Mouse (Mus musculus): ENCODE data around the gene Cse1l.

The Cse1l gene

DNA sequence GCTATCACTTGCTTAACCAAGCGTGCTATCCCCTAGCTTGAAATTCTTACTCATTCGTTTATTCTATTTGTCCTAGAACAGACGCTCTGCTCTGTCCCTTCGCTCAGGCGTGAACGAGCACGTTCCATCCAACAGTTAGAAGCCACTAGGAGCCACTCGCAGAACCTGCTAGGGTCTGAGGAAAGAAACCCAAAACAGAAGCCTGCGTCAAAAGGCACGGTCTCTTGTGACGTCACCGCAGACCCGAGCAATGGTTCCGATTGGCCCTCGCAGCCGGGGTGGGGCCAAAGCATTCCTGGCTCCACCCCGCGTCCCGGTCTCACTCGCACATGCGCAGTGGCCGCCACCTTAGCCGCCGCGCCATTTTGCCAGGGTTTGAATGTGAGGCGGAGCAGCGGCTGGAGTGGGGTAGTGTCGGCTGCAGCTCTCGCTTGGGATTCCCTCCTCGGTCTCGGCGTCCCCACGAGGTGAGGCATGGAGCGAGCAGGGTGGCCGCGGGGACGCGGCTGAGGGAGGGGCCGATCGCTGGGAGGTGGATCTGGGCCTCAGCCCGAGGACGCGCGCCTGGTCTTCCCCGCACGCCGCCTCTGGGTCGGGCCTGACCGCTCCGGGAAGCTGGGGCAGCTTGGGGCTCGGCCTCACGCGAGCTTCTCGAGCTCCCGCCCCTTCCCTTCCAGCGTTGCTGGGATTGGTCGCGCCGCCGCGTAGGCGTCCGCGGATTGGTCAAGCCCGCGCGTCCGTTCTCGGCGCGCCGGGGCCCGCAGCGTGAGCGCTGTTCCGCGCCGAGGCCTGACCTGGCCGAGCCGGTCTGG, at the start of gene Cse1l:
Gene Cse1l, plus strand, starts transcription at position 330 of the 812 bp plus-strand sequence.
- peak; percentile 93 for DNase-seq (ENCODE audit: extremely low spot score, low read depth, low spot score)

DNA sequence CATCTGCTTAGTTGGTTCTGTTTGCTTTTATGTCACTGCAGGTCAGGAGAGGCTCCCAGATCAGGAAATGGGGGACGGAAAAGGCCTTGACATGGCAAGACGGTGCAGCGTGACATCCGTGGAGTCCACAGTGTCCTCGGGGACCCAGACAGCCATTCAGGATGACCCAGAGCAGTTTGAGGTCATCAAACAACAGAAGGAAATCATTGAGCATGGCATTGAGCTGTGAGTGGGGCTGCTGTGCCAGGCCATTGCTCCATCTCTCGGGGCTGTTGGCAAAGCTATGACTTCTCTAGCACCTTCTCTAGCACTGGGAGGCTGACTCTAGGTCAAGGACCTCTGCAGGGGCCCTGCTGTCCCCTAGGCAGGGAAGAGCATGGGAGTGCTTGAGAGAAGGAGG, 49.5 kb upstream of the Cse1l start:
- no peak for DNase-seq (ENCODE audit: extremely low spot score, low read depth, low spot score)

DNA sequence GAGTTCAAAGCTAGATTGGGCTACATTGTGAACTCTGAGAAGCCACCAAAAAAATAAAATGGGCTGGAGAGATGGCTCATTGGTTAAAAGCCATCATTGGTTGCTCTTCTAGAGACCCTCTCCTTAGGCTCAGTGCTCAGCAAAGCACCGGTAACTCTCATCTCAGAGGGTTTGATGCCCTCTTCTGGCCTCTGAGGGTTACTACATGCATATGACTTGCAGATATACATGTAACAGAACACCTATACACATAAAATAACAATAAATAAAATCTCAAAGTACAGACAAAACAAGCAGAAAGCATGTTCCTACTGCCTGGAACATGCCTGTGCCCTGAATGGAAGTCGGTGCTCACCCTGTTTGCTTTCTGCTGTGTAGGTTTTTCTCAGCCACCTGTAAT, 48.7 kb upstream of the Cse1l start:
- peak; percentile 6 for DNase-seq (ENCODE audit: extremely low spot score, low read depth, low spot score)

- no peak for DNase-seq (ENCODE audit: extremely low spot score, low read depth, low spot score)
Measured at GRCm38 (mm10) chr2:166859214-166859613, 46.6 kb upstream of the Cse1l start.

DNA sequence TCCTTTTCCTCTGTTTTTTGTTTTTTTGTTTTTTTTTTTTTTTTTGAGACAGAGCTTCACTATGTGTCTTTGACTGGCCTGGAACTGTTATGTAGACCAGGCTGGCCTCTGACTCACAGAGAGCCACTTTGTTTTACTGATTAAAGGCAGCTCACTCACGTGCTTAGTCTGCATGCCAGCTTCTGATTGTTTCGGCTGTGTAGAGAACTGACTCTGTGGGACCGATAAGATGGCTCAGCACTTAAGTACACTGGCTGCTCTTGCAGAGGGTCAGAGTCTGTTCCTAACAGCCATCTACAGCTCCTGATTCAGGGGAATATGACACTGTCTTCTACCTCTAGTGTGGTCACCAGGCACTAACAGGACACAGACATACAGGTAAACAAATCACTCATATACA, 43.3 kb upstream of the Cse1l start:
- DNase-seq (ENCODE audit: extremely low spot score, low read depth, low spot score): no peak

GRCm38 (mm10) chr2:166865476-166865875, 40.4 kb upstream of the Cse1l start:
- no peak for DNase-seq (ENCODE audit: extremely low spot score, low read depth, low spot score)

GRCm38 (mm10) chr2:166870271-166870865, 35.5 kb upstream of the Cse1l start:
- DNase-seq (ENCODE audit: extremely low spot score, low read depth, low spot score): no peak

DNA sequence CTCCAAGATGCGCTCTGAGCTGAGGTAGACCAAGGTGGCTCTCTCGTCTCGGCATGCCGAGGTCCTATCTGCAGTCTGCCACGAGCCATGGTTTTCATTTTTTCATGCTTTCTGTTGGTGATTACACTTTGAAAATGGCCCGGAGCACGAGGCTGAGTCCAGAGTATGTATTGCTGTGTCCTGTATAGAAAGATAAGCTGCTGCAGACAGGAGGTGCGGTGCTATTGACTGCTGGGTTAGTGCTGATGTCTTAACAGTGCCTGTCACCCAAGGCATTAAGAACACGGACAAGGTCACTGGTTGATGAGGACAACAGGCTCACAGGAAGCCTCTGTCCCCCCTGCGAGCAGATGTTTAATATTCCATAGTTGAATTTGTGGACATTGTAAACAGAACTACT, 34.9 kb upstream of the Cse1l start:
- DNase-seq (ENCODE audit: extremely low spot score, low read depth, low spot score): no peak

- no peak for DNase-seq (ENCODE audit: extremely low spot score, low read depth, low spot score)
Measured at GRCm38 (mm10) chr2:166874675-166875280, 31.1 kb upstream of the Cse1l start.

DNA sequence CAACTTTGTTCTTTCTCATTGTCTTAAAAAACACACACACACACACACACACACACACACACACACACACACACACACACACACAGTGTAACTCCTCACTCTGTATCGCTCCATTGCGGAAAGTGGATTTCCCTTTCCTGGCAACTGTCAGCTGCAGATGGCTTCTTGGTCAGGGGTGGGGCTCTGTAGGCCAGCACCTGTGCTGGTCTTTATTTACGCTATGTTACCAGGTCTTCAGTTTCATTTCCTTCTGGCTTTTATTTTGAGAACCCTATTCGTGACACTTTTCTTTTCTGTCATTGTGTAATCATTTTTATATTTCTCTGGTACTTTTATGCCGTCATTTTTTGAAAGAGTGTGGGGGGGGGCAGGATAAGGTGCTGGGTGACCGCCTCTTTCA, 30.3 kb upstream of the Cse1l start:
- no peak for DNase-seq (ENCODE audit: extremely low spot score, low read depth, low spot score)

DNA sequence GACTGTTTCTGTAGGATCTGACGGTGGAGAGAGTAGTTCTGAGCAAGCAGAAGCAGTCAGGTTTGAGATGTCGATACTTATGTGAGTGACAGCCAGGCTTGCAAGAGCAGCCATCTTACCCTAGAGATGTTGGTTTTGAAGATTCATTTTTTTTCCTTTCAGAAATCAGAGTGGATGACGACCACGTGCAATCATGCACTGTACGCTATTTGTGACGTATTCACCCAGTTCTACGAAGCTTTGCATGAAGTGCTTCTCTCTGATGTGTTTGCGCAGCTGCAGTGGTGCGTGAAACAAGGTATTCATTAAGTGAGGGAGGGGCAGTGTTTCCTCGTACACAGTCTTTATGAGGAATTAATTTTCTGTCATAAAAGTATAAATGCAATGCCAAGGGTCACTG, 29.5 kb upstream of the Cse1l start:
- no peak for DNase-seq (ENCODE audit: extremely low spot score, low read depth, low spot score)

DNA sequence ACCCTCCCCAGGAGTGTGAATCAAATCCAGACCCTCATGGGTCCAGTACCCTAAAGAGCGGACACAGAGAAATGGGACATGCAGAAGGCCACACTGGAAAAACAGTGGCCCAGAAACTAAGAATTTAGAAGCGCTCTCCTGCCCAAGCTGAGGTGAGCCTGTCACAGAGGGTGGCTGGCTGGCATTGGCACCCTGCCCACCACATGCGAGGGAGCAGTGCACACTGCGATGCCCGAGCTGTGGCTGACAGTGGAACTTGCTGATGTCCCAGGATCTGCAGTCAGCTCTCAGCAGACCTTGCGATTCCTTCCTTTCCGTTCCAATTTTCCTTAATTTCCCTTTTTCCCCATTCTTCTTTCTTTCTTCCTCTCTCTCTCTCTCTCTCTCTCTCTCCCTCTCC, 20.8 kb upstream of the Cse1l start:
- no peak for DNase-seq (ENCODE audit: extremely low spot score, low read depth, low spot score)

GRCm38 (mm10) chr2:166885619-166886018, 20.2 kb upstream of the Cse1l start:
- no peak for DNase-seq (ENCODE audit: extremely low spot score, low read depth, low spot score)

- DNase-seq (ENCODE audit: extremely low spot score, low read depth, low spot score): no peak
Measured at GRCm38 (mm10) chr2:166886231-166886630, 19.6 kb upstream of the Cse1l start.

DNA sequence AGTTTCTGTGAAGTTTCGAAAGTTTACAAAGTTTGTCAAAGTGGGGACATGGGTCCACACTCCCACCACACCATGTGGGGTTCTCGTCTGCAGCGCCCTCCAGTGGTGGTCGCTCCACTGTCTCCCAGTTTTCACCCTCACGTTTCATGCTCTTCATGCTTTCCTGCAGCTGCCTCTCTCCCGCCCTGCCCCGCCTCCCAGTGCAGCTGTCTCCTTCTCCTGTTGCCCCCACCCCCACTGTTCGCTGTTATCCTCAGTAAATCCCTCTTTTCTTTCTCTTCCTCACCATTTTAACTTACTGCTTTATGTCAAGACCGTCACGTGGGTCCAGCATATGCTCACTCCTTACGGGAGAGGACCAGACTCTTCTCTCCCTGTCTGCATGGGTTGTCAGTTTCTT, 18.0 kb upstream of the Cse1l start:
- no peak for DNase-seq (ENCODE audit: extremely low spot score, low read depth, low spot score)

GRCm38 (mm10) chr2:166891366-166891880, 14.4 kb upstream of the Cse1l start:
- DNase-seq (ENCODE audit: extremely low spot score, low read depth, low spot score): no peak

DNA sequence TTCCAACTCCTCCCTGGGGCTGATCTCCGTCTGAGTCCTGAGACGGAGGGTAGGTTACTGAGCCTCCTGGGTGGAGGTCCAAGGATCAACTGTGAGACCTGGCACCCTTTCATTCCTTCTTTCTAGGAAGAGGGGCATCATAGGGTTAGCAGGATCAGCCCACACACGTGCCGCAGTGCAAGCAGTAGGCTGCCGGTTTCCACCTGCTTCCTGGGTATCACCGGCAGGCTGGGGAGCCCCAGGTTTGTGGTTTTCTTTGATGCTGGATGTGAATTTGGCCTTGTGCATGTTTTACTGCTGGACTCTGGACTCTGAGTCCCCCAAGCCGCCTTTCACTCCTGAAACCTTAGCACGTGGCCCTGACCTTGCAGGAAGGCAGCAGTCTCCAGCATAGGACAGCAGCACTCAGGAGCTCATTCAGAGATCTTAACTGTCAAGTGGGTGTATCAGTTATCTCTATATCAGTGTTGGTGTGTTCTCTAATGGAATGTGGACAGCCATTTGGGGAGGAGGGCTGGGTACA, 13.6 kb upstream of the Cse1l start:
- DNase-seq (ENCODE audit: extremely low spot score, low read depth, low spot score): no peak

DNA sequence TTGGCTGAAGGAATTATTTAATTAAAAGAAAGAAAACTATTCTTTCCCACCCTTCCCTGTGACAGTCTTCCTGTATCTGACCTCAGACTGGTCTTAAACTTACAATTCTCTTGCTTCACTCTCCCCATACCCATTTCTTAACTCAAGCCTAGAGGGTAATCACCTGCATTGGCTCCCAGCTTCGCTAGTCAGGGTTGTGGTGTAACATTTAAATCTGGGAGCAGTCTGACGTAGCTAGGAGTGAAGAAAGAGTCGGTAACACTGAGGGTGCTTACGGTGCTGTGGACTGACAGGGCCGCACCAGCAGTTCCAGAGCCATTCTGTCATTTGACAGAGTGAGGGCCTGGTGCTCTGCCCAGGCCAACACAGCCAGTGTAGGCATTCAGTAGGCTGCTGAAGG, 12.8 kb upstream of the Cse1l start:
- DNase-seq (ENCODE audit: extremely low spot score, low read depth, low spot score): no peak

- DNase-seq (ENCODE audit: extremely low spot score, low read depth, low spot score): no peak
Measured at GRCm38 (mm10) chr2:166896368-166896767, 9.5 kb upstream of the Cse1l start.

DNA sequence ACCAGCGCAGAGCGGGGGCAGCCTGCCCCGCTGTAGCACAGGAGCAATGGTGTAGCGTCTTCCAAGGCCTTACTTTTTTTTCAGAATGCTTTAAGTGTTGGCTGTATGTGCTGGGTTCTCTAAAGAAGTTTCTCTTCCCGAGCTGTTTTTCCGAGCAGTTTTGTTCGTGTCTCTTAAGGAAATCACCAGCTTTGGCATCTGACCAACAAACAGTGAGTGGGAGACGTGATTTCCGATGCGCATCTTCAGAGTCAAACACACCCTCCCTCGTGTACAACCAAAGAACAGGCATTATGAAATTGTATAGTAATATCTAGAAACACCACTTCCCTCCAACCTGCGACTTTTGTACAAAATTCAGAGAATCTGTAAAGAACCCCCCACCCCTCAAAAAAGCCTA, 8.9 kb upstream of the Cse1l start:
- no peak for DNase-seq (ENCODE audit: extremely low spot score, low read depth, low spot score)

DNA sequence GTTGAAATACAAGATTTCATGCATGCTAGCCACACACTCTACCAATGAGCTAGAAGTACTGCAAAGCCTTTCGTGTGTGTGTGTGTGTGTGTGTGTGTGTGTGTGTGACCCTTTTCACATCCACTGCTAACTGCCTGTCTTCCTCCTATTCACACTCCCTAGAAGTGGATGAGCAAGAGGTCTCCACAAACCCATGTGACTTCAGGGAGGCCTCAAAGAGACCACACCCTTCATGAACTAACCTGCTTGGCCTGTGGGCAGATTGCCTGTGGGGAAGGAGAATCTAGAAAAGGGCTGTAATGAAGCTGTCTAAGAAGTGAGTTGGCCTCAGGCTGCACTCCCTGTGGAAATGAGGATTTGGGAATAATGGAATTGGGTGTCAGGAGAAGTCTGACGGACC, 6.7 kb upstream of the Cse1l start:
- no peak for DNase-seq (ENCODE audit: extremely low spot score, low read depth, low spot score)

- DNase-seq (ENCODE audit: extremely low spot score, low read depth, low spot score): no peak
Measured at GRCm38 (mm10) chr2:166899746-166900145, 6.1 kb upstream of the Cse1l start.

All from hindlimb bud, embryonic 11.5 days (tissue).